Mouse (Mus musculus) C2C12 (cell line): ENCODE data around the gene Tyw3. TPM values are rescaled to one million over a fixed set of nuclear protein-coding genes. Genes with fewer than 3 reads are reported as not detected.

Experiments used
- H3K27me3 ChIP-seq: one replicate; pipeline ENCODE4 v1.6.1; 2011; ENCODE audit not compliant: control insufficient read depth, insufficient read depth, insufficient read length
- H3K36me3 ChIP-seq: one replicate; pipeline ENCODE4 v1.6.1; 2011; ENCODE audit not compliant: control insufficient read depth, insufficient read depth
- H3K4me3 ChIP-seq: one replicate; pipeline ENCODE4 v1.5.1; 2011; ENCODE audit warnings: mild to moderate bottlenecking, control low read depth; ENCODE audit not compliant: poor library complexity, insufficient read depth, severe bottlenecking
- H3K79me2 ChIP-seq: one replicate; pipeline ENCODE4 v1.6.1; 2011; ENCODE audit not compliant: control insufficient read depth, insufficient read depth
- H3K79me3 ChIP-seq: one replicate; pipeline ENCODE4 v1.6.1; 2011; ENCODE audit warnings: low read depth, control low read depth
- H3ac ChIP-seq: one replicate; pipeline ENCODE3; 2011; ENCODE audit warnings: low read depth; ENCODE audit not compliant: control insufficient read depth, insufficient read length
- CEBPB ChIP-seq: IDR thresholded peaks from one replicate; pipeline ENCODE4 v1.6.1; 2011; ENCODE audit warnings: low read depth, mild to moderate bottlenecking, control low read depth, moderate library complexity
- CTCF ChIP-seq: IDR thresholded peaks from one replicate; pipeline ENCODE4 v1.5.1; 2011; ENCODE audit not compliant: control insufficient read depth, insufficient read depth, insufficient read length
- FOSL1 ChIP-seq: IDR thresholded peaks from one replicate; pipeline ENCODE4 v1.8.0; 2011; ENCODE audit warnings: mild to moderate bottlenecking, low read length; ENCODE audit not compliant: poor library complexity, insufficient read depth, severe bottlenecking
- MAX ChIP-seq: IDR thresholded peaks from one replicate; pipeline ENCODE4 v1.6.1; 2011; ENCODE audit warnings: mild to moderate bottlenecking, control low read depth
- MYOD1 ChIP-seq: IDR thresholded peaks from one replicate; pipeline ENCODE4 v1.6.1; 2011; ENCODE audit warnings: low read depth; ENCODE audit not compliant: control insufficient read depth, insufficient read length
- MYOG ChIP-seq: IDR thresholded peaks from one replicate; pipeline ENCODE4 v1.6.1; 2011; ENCODE audit not compliant: control insufficient read depth, insufficient read length; ENCODE audit errors: extremely low read depth
- USF1 ChIP-seq: IDR thresholded peaks from one replicate; pipeline ENCODE4 v1.6.1; 2011; ENCODE audit warnings: low read depth, mild to moderate bottlenecking, control low read depth, moderate library complexity
- polyA plus RNA-seq: library from polyadenylated mRNA; unstranded; fragments of >200 nt; fragmentation: generic; extraction: Trizol; gene quantifications from one replicate; pipeline ENCODE4 v1.2.1, GENCODE M21; 2012; ENCODE audit warnings: missing spikeins

The Tyw3 gene
- polyA plus RNA-seq, 1 experiment, result 7.3 TPM

DNA sequence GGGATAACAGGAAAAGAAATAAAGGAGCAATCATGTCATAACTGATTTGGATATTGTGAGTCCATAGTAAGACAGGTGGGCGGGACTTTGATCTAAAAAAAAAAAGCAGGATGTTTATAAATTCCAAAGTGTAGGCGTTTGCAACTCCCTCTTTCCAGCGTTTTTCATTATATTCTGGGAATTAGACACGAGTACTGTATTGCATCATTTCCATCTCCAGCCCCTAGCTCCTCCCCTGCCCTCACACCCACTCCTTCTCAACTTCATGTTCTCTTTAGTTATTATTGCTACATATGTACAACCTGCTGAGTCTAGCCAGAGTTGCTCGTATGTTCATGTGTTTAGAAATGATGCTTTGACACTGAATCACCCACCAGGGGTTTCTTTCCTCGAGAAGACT is 23.2 kb downstream of the Tyw3 start:
- H3K27me3 ChIP-seq, result no peaks in the 10 kb centered on the region
- no peaks in the 10 kb centered on the region for H3K79me2 ChIP-seq
- peaks cover under 1% of the 10 kb centered on the region for H3K36me3 ChIP-seq
- no peak overlapping the region for H3K4me3 ChIP-seq
- no peak for TF ChIP-seq USF1
- TF ChIP-seq FOSL1, result no peak
- TF ChIP-seq MYOD1, result no peak
- TF ChIP-seq MYOG, result no peak
- TF ChIP-seq CEBPB, result peak; percentile 9
- TF ChIP-seq CTCF, result no peak
- TF ChIP-seq MAX, result no peak
- H3ac ChIP-seq, result no peak overlapping the region
- no peaks in the 10 kb centered on the region for H3K79me3 ChIP-seq

DNA sequence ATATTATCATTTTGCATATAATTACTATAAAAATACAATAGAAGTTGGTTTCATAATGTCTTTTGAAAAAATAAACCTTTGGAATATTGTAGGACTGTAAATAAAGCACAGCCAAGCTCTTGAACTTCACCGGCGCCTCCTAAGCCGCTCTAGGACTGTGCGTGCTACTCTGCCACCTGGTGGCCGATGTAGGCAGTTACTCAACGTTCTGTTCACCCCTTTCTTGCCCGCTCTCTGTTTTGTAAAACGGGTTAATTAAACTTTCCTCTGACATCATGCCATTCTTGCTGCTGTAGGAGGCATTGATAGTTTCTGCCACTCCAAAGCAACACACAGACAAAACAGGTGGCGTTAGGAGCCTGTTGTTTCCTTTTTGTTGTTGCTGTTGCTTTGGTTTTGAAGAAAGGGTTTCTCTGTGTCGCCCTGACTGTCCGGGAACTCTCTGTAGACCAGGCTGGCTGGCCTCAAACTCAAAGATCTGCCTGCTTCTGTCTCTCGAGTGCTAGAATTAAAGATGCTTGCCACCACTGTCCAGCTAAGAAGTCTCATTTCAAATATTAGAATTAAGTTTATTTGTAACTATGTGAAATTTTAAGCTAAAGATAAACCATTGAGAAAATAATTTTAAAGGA is 24.4 kb downstream of the Tyw3 start:
- no peaks in the 10 kb centered on the region for H3K27me3 ChIP-seq
- H3ac ChIP-seq, result no peak overlapping the region
- no peak overlapping the region for H3K4me3 ChIP-seq
- no peaks in the 10 kb centered on the region for H3K79me3 ChIP-seq
- TF ChIP-seq CEBPB, result no peak
- peak; percentile 48 for TF ChIP-seq CTCF
- no peaks in the 10 kb centered on the region for H3K36me3 ChIP-seq
- H3K79me2 ChIP-seq, result no peaks in the 10 kb centered on the region

DNA sequence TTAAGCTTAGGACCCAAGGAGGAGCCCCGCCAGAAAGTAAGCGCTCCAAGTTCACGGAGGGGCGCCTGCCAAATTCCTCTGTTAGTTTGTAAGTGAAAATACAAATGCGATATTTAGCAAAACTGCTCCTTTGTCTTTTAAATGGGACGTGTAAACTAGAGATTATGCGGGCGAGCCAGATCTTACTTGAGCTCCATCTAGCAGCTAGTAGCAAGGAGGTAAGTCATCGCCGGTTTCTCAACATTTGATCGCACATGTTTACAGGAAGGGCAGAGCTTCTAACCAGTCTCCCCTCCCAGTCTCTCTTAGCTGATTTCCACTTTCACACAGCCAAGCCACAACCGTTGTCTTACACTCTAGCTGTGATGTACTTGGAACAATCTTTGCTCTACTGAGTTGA is 26.1 kb downstream of the Tyw3 start:
- H3K79me2 ChIP-seq, result no peaks in the 10 kb centered on the region
- no peak overlapping the region for H3ac ChIP-seq
- H3K36me3 ChIP-seq, result no peaks in the 10 kb centered on the region
- H3K79me3 ChIP-seq, result no peaks in the 10 kb centered on the region
- H3K27me3 ChIP-seq, result no peaks in the 10 kb centered on the region
- no peak overlapping the region for H3K4me3 ChIP-seq
- TF ChIP-seq MYOD1 (no peak), MAX (no peak), FOSL1 (no peak), USF1 (no peak), CTCF (no peak), MYOG (no peak), CEBPB (no peak)

DNA sequence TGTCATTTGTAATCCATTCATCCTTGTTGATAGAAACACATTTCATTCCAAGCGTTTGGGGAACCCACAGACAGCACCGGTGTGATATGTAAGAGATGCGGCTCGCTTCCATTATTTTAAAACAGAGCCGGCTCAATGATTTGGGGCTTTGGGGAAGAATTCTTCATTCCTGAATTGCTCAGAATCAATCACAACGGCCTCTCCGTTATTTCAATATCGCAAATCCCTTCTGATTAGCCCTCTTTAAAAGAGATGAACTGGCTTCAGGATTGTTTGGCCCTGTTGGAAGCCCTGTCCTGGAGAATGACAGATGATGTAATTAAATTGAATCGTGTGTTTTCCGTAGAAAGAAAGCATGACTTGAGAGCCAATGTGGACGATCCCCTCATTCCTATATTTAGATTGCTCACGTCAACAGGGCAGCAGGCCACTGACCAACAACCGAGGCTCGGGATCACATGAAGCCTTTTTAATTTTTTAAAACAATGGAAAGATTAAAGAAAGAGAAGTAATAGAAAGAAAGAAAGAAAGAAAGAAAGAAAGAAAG is 26.8 kb downstream of the Tyw3 start:
- H3K79me2 ChIP-seq, result no peaks in the 10 kb centered on the region
- no peak overlapping the region for H3K4me3 ChIP-seq
- H3K27me3 ChIP-seq, result no peaks in the 10 kb centered on the region
- H3K79me3 ChIP-seq, result no peaks in the 10 kb centered on the region
- no peak overlapping the region for H3ac ChIP-seq
- no peak for TF ChIP-seq FOSL1
- TF ChIP-seq CTCF, result no peak
- TF ChIP-seq MYOG, result no peak
- no peak for TF ChIP-seq MAX
- no peak for TF ChIP-seq USF1
- TF ChIP-seq CEBPB, result no peak
- no peak for TF ChIP-seq MYOD1
- no peaks in the 10 kb centered on the region for H3K36me3 ChIP-seq

DNA sequence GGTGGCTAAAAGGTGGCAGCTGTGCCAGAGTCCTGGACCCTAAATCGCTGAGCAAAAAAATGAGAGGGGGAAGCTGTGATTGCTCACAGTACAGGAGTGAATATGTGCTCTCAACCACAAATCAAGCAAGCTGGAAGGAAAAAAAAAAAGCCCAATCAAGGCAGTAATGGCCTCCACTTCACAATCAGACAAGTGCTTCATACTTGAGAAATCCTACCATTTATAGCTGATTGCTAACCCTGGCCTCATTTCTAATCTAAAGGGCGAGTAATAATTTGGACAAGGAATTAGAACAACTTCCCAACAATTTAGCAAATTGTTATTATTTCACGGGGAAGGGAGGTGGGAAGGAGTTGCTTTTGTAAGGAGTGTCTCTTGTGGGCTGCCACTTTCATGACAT is 31.5 kb downstream of the Tyw3 start:
- Histone ChIP-seq H3K79me3 (no peaks in the 10 kb centered on the region), H3K4me3 (no peak overlapping the region), H3ac (no peak overlapping the region), H3K36me3 (no peaks in the 10 kb centered on the region), H3K27me3 (no peaks in the 10 kb centered on the region), H3K79me2 (no peaks in the 10 kb centered on the region)
- TF ChIP-seq MYOG (no peak), CEBPB (no peak), MYOD1 (no peak), MAX (no peak), USF1 (no peak), CTCF (no peak), FOSL1 (no peak)

DNA sequence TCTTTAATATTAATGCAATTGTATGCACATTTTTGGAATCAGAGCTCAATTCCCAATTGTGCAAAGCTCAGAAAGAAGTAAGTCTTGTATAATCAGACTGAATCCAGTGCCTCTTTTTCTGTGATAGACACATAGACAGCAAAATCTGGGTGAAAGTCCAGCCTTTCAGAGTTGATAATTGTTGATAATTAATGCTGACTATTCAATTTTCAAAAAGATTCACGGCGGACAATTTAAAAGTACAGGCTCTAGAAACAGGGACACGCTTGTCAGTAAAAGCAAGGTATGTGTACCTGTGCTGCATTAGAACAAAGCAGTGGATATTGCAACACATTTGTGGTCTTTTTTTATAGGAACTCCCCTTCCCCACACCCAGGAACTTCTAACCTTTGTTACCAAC is 34.7 kb downstream of the Tyw3 start:
- H3K79me3 ChIP-seq, result no peaks in the 10 kb centered on the region
- H3ac ChIP-seq, result no peak overlapping the region
- no peaks in the 10 kb centered on the region for H3K79me2 ChIP-seq
- H3K36me3 ChIP-seq, result no peaks in the 10 kb centered on the region
- TF ChIP-seq MAX, result no peak
- TF ChIP-seq MYOD1, result no peak
- TF ChIP-seq USF1, result no peak
- TF ChIP-seq CEBPB, result no peak
- no peak overlapping the region for H3K4me3 ChIP-seq
- no peaks in the 10 kb centered on the region for H3K27me3 ChIP-seq
